Mouse (Mus musculus) myocyte (in vitro differentiated cells): Measurements from ENCODE around the gene Tmem131l.
A peak's percentile ranks its signal among the peaks of the same experiment; 100 is the strongest.

Source experiments
- CEBPB ChIP-seq: IDR thresholded peaks from 2 replicates; pipeline ENCODE4 v1.6.1; 2011; ENCODE audit warnings: mild to moderate bottlenecking, moderate library complexity; ENCODE audit not compliant: poor library complexity, insufficient read depth, severe bottlenecking
- E2F4 ChIP-seq: IDR thresholded peaks from one replicate; pipeline ENCODE4 v1.6.1; 2011; ENCODE audit warnings: mild to moderate bottlenecking, control low read depth, moderate library complexity; ENCODE audit not compliant: insufficient read depth
- MAX ChIP-seq: IDR thresholded peaks from one replicate; pipeline ENCODE4 v1.6.1; 2011; ENCODE audit warnings: low read depth, mild to moderate bottlenecking, control low read depth
- MYOD1 ChIP-seq, 3 experiments: IDR thresholded peaks; one replicate each; pipeline ENCODE4 v1.6.1; 2011; ENCODE audit warnings: control low read depth in 2 of 3, low read depth in 2 of 3, mild to moderate bottlenecking in 2 of 3, moderate library complexity in 1 of 3; ENCODE audit not compliant: insufficient read length in 2 of 3, control insufficient read depth in 1 of 3
- MYOG ChIP-seq, 3 experiments: IDR thresholded peaks; one replicate each; pipeline ENCODE4 v1.6.1; 2011; ENCODE audit warnings: control low read depth in 2 of 3, low read depth in 2 of 3, mild to moderate bottlenecking in 2 of 3; ENCODE audit not compliant: insufficient read length in 2 of 3, control insufficient read depth in 1 of 3, insufficient read depth in 1 of 3
- POLR2A ChIP-seq: IDR thresholded peaks from one replicate; pipeline ENCODE4 v1.6.1; 2011; ENCODE audit warnings: low read depth, mild to moderate bottlenecking, control low read depth, moderate library complexity; ENCODE audit not compliant: insufficient read length
- POLR2AphosphoS2 ChIP-seq: IDR thresholded peaks from one replicate; pipeline ENCODE4 v1.6.1; 2011; ENCODE audit warnings: low read depth, control low read depth; ENCODE audit not compliant: insufficient read length
- SRF ChIP-seq: IDR thresholded peaks from one replicate; pipeline ENCODE4 v1.6.1; 2011; ENCODE audit warnings: low read depth; ENCODE audit not compliant: control insufficient read depth, insufficient read length
- TCF12 ChIP-seq: IDR thresholded peaks from one replicate; pipeline ENCODE4 v1.6.1; 2011; ENCODE audit warnings: mild to moderate bottlenecking, control low read depth; ENCODE audit not compliant: poor library complexity, insufficient read depth, severe bottlenecking
- TCF3 ChIP-seq: IDR thresholded peaks from one replicate; pipeline ENCODE4 v1.6.1; 2011; ENCODE audit warnings: low read depth, control low read depth; ENCODE audit not compliant: insufficient read length
- USF1 ChIP-seq: IDR thresholded peaks from one replicate; pipeline ENCODE4 v1.6.1; 2011; ENCODE audit warnings: low read depth, mild to moderate bottlenecking, control low read depth, moderate library complexity

- TF ChIP-seq TCF12 (no peak), USF1 (peak; percentile 68), POLR2A (no peak), CEBPB (no peak), POLR2AphosphoS2 (no peak), MAX (peak; percentile 13), E2F4 (no peak), MYOD1 (IDR thresholded peaks at IDR 0.05; ENCODE audit: control insufficient read depth in 1 of 3, insufficient read length in 2 of 3, low read depth in 2 of 3) (no peak), TCF3 (no peak), MYOG (IDR thresholded peaks at IDR 0.05; ENCODE audit: control insufficient read depth in 1 of 3, insufficient read depth in 1 of 3, insufficient read length in 2 of 3, low read depth in 2 of 3) (no peak), SRF (no peak)
These were observed 140.4 kb downstream of the Tmem131l start for GRCm38 (mm10) chr3:83899556-83899955.
